Comparison of ENCODE assay signal across 9 mouse cellular contexts in genomic region chr10:77150947-77151521, GRCm38 (mm10). TPM values are rescaled to one million over a fixed set of nuclear protein-coding genes. Genes with fewer than 3 reads are reported as not detected.
DNase-seq lines count a peak whose midpoint lies in the region; ATAC-seq and TF ChIP-seq lines count a peak whose summit lies in the region.
"Had no signal": no experiment of that assay in that cellular context is flagged by ENCODE, and none has a peak within 500 bp of the region (broad histone marks: within the 10 kb centered on the region; RNA-seq: fewer than 3 reads in every experiment).

No protein-coding gene starts in this region.

- H3K36me3 ChIP-seq in E14TG2a.4 (ENCODE audit: insufficient read depth, low read length) = peaks cover 72% of the 10 kb centered on the region
- no peaks in the 10 kb centered on the region for H3K36me3 ChIP-seq in hindbrain, embryonic 15.5 days
- no peaks in the 10 kb centered on the region for H3K36me3 ChIP-seq in midbrain, embryonic 11.5 days (ENCODE audit: control insufficient read depth, insufficient read depth, low read length)
- H3K36me3 ChIP-seq in thymus, adult 2 months (ENCODE audit: control insufficient read depth, insufficient read depth, low read length) = no peaks in the 10 kb centered on the region

- DNase-seq in embryo, embryonic 10 days (ENCODE audit: low spot score) = peak; percentile 78
- peak; percentile 97 for DNase-seq in midbrain, embryonic 11.5 days (ENCODE audit: low spot score, missing footprints)
- no peak for DNase-seq in thymus, adult 2 months
- no peak for DNase-seq in left cerebral cortex, adult 9 months (ENCODE audit: low spot score in 2 of 2)
- no peak for DNase-seq in layer of hippocampus, adult 11-12 months (ENCODE audit: low spot score)

- H3K4me1 ChIP-seq in E14TG2a.4 (replicated peaks; ENCODE audit: low read depth, low read length) = peaks cover 88% of the 10 kb centered on the region
- H3K4me1 ChIP-seq in hindbrain, embryonic 15.5 days (replicated peaks) = peaks cover 28% of the 10 kb centered on the region
- H3K4me1 ChIP-seq in midbrain, embryonic 11.5 days (ENCODE audit: control insufficient read depth, insufficient read depth, low read length) = peaks cover 32% of the 10 kb centered on the region
- no peaks in the 10 kb centered on the region for H3K4me1 ChIP-seq in thymus, adult 2 months (replicated peaks; ENCODE audit: control insufficient read depth, insufficient read depth, low read length)

- peaks cover 7% of the 10 kb centered on the region for H3K9me3 ChIP-seq in E14TG2a.4 (ENCODE audit: low read length)
- no peaks in the 10 kb centered on the region for H3K9me3 ChIP-seq in hindbrain, embryonic 15.5 days
- no peaks in the 10 kb centered on the region for H3K9me3 ChIP-seq in midbrain, embryonic 11.5 days (ENCODE audit: control insufficient read depth, low read length)

- H3K4me2 ChIP-seq in hindbrain, embryonic 15.5 days = peak overlapping the region; percentile 41
- peak overlapping the region; percentile 19; the same call in 1 of the 2 replicates for H3K4me2 ChIP-seq in midbrain, embryonic 11.5 days

- no peaks in the 10 kb centered on the region for H3K27me3 ChIP-seq in E14TG2a.4 (ENCODE audit: insufficient read depth, low read length)
- H3K27me3 ChIP-seq in hindbrain, embryonic 15.5 days = 0 out of 2 replicates have a peak, but pooled peaks cover 2% of the 10 kb centered on the region
- no peaks in the 10 kb centered on the region for H3K27me3 ChIP-seq in midbrain, embryonic 11.5 days (ENCODE audit: control insufficient read depth, insufficient read depth, low read length)
- no peaks in the 10 kb centered on the region for H3K27me3 ChIP-seq in thymus, adult 2 months (ENCODE audit: control insufficient read depth, insufficient read depth, low read length)
- H3K27me3 ChIP-seq: Patski had no signal

- ATAC-seq in hindbrain, embryonic 15.5 days (ENCODE audit: low FRiP score, low read depth) = peak; percentile 65
- peak; percentile 61 for ATAC-seq in midbrain, embryonic 11.5 days (ENCODE audit: low FRiP score)
- no peak for ATAC-seq in megakaryocyte-erythroid progenitor cell, adult 5-6 weeks (replicated peaks; ENCODE audit: low FRiP score, low TSS enrichment, poor library complexity, severe bottlenecking)

- TF ChIP-seq CTCF in E14TG2a.4 (conservative IDR thresholded peaks at IDR 0.05; ENCODE audit: low read length) = no peak
- TF ChIP-seq CTCF in thymus, adult 2 months (IDR thresholded peaks at IDR 0.05; ENCODE audit: borderline replicate concordance, control insufficient read depth, extremely low read depth, insufficient read depth, low read length, poor library complexity) = no peak

- peak overlapping the region; percentile 59 for H3K27ac ChIP-seq in hindbrain, embryonic 15.5 days (replicated peaks)
- H3K27ac ChIP-seq in midbrain, embryonic 11.5 days (ENCODE audit: low read depth, low read length) = peak overlapping the region; percentile 58
- no peak overlapping the region for H3K27ac ChIP-seq in thymus, adult 2 months (ENCODE audit: control insufficient read depth, insufficient read depth, low read length)

- TF ChIP-seq POLR2A in thymus, adult 2 months (IDR thresholded peaks at IDR 0.05; ENCODE audit: control insufficient read depth, extremely low read depth, insufficient read depth, low read length, poor library complexity) = no peak

- no peak overlapping the region; the same call in 1 of the 2 replicates for H3K9ac ChIP-seq in hindbrain, embryonic 15.5 days
- peak overlapping the region; percentile 13; the same call in 1 of the 2 replicates for H3K9ac ChIP-seq in midbrain, embryonic 11.5 days (ENCODE audit: low read length)

- 2% methylated on average over 14 of the region's 14 CpGs for WGBS in hindbrain, embryonic 15.5 days
- 2% methylated on average over 14 of the region's 14 CpGs for WGBS in midbrain, embryonic 11.5 days
- WGBS in thymus, adult 2 months = 72% methylated on average over 14 of the region's 14 CpGs

- peak overlapping the region; percentile 59 for H3K4me3 ChIP-seq in E14TG2a.4 (replicated peaks; ENCODE audit: low read length)
- 0 out of 2 replicates have a peak overlapping the region, but pooled peaks have one; percentile 8 for H3K4me3 ChIP-seq in hindbrain, embryonic 15.5 days
- H3K4me3 ChIP-seq in midbrain, embryonic 11.5 days (ENCODE audit: low read depth, low read length) = no peak overlapping the region
- H3K4me3 ChIP-seq in thymus, adult 2 months (ENCODE audit: control insufficient read depth, insufficient read depth, low read length) = no peak overlapping the region

RNA-seq across cellular contexts. Expression of gene Col18a1, which starts 15.3 kb away (rescaled TPM):
- polyA plus RNA-seq in hindbrain, embryonic 15.5 days (2015; fragmentation: Nextera tagmentation; extraction: Ambion mirVana) = 39.2 and 40.0 TPM in 2 replicates
- 46.8 and 52.2 TPM in 2 replicates for polyA plus RNA-seq in midbrain, embryonic 11.5 days (2014; fragmentation: Nextera tagmentation; extraction: Ambion mirVana)
- total RNA-seq in megakaryocyte-erythroid progenitor cell, adult 5-6 weeks (2014; fragmentation: Nextera tagmentation) = 0.37 TPM in 1 of 2 replicates, not detected in the other
- 0.15 TPM in 1 of 2 replicates, not detected in the other for total RNA-seq in megakaryocyte-erythroid progenitor cell, adult 5-6 weeks (2017)
- polyA plus RNA-seq in thymus, adult 2 months (2012; rRNA removed) = 19.8 and 20.7 TPM in 2 replicates

Comparison
In these comparisons a context has a peak if more than half of its experiments do, and no peak if none do; other contexts are left out.
1. H3K4me3 ChIP-seq: peak in E14TG2a.4 (single experiment) and hindbrain, embryonic 15.5 days (single experiment); none in midbrain, embryonic 11.5 days (single experiment) and thymus, adult 2 months (single experiment).
2. DNase-seq: peak in embryo, embryonic 10 days (single experiment) and midbrain, embryonic 11.5 days (single experiment); none in thymus, adult 2 months (single experiment), left cerebral cortex, adult 9 months (0 of 2) and layer of hippocampus, adult 11-12 months (single experiment).